ENCODE assay signal across 31 mouse cellular contexts in genomic region chr8:78269281-78269680, GRCm38 (mm10). TPM values are rescaled to one million over a fixed set of nuclear protein-coding genes. Genes with fewer than 3 reads are reported as not detected.
A peak's percentile ranks its signal among the peaks of the same experiment; 100 is the strongest.
DNase-seq lines count a peak whose midpoint lies in the region; TF ChIP-seq lines count a peak whose summit lies in the region.
"Had no signal": no experiment of that assay in that cellular context is flagged by ENCODE, and none has a peak within 500 bp of the region (broad histone marks: within the 10 kb centered on the region; RNA-seq: fewer than 3 reads in every experiment).

No protein-coding gene starts in this region.

- no peak overlapping the region for H3K9ac ChIP-seq in liver, adult 2 months (ENCODE audit: low read depth, low read length)
- H3K9ac ChIP-seq: embryonic facial prominence, embryonic 13.5 days; forebrain, embryonic 12.5 days; forebrain, embryonic 15.5 days; heart, embryonic 13.5 days; hindbrain, embryonic 15.5 days had no signal

- no peak for TF ChIP-seq POLR2A in liver, adult 2 months (IDR thresholded peaks at IDR 0.05; ENCODE audit: extremely low read depth, insufficient read depth, low read length)
- no peak for TF ChIP-seq POLR2A in kidney, adult 2 months (IDR thresholded peaks at IDR 0.05; ENCODE audit: low read depth, low read length)

- no peaks in the 10 kb centered on the region for H3K27me3 ChIP-seq in liver, adult 2 months (ENCODE audit: control insufficient read depth, insufficient read depth, low read length)
- no peaks in the 10 kb centered on the region for H3K27me3 ChIP-seq in kidney, adult 2 months (replicated peaks; ENCODE audit: control insufficient read depth, insufficient read depth, low read length)
- H3K27me3 ChIP-seq: heart, embryonic 13.5 days; hindbrain, embryonic 15.5 days had no signal

- H3K4me1 ChIP-seq in liver, adult 2 months (ENCODE audit: control insufficient read depth, insufficient read depth, low read length): no peaks in the 10 kb centered on the region
- H3K4me1 ChIP-seq in kidney, adult 2 months (ENCODE audit: control insufficient read depth, insufficient read depth, low read length): no peaks in the 10 kb centered on the region

- no peaks in the 10 kb centered on the region for H3K79me2 ChIP-seq in liver, adult 2 months (ENCODE audit: control insufficient read depth, insufficient read depth, low read length)

- H3K4me3 ChIP-seq in liver, adult 2 months (ENCODE audit: insufficient read depth, low read depth, low read length): no peak overlapping the region
- H3K4me3 ChIP-seq in kidney, adult 2 months (ENCODE audit: insufficient read depth, low read depth, low read length): no peak overlapping the region
- H3K4me3 ChIP-seq: embryonic facial prominence, embryonic 10.5 days; embryonic facial prominence, embryonic 13.5 days; erythroblast, embryonic 14.5 days; forebrain, embryonic 12.5 days; forebrain, embryonic 15.5 days; heart, adult 2 months; heart, embryonic 10.5 days; heart, embryonic 13.5 days; hindbrain, embryonic 15.5 days had no signal

- 72% methylated on average over 10 of the region's 10 CpGs for WGBS in liver, adult 2 months
- 93% methylated on average over 10 of the region's 10 CpGs for WGBS in kidney, adult 2 months

- no peaks in the 10 kb centered on the region for H3K36me3 ChIP-seq in liver, adult 2 months (ENCODE audit: control insufficient read depth, insufficient read depth, low read length)
- H3K36me3 ChIP-seq in kidney, adult 2 months (ENCODE audit: control insufficient read depth, insufficient read depth, low read length): no peaks in the 10 kb centered on the region
- H3K36me3 ChIP-seq: embryonic facial prominence, embryonic 10.5 days; embryonic facial prominence, embryonic 13.5 days; forebrain, embryonic 12.5 days; forebrain, embryonic 15.5 days; heart, embryonic 10.5 days; heart, embryonic 13.5 days; hindbrain, embryonic 15.5 days had no signal

- H3K27ac ChIP-seq in liver, adult 2 months (replicated peaks; ENCODE audit: insufficient read depth, low read depth, low read length): no peak overlapping the region
- H3K27ac ChIP-seq in kidney, adult 2 months (ENCODE audit: insufficient read depth, low read depth, low read length): no peak overlapping the region
- H3K27ac ChIP-seq: embryonic facial prominence, embryonic 10.5 days; embryonic facial prominence, embryonic 13.5 days; forebrain, embryonic 12.5 days; forebrain, embryonic 15.5 days; heart, adult 2 months; heart, embryonic 10.5 days; heart, embryonic 13.5 days; hindbrain, embryonic 15.5 days had no signal

- peak; percentile 1 for DNase-seq in liver, adult 2 months (ENCODE audit: extremely low read depth, low read depth, low spot score)
- DNase-seq in liver: no peak
- DNase-seq in adrenal gland, adult 8-10 months: peak; percentile 27
- DNase-seq in adrenal gland, postnatal 25 days: peak; percentile 13
- no peak for DNase-seq in gastrocnemius, postnatal 25 days
- no peak for DNase-seq in kidney, adult 2 months
- DNase-seq in thymus, postnatal 4 days: no peak
- DNase-seq: B cell, adult 2 months; cerebellum, adult 11-12 months; cerebellum, adult 8-10 months; cerebellum, postnatal 10 days; cerebellum, postnatal 36 days; embryo, embryonic 11 days; gastrocnemius, postnatal 36 days; heart, adult 2 months; heart, postnatal 14 days; heart, postnatal 4 days had no signal

- no peak for TF ChIP-seq CTCF in liver, adult 2 months (IDR thresholded peaks at IDR 0.05; ENCODE audit: low read depth, low read length)
- no peak for TF ChIP-seq CTCF in kidney, adult 2 months (conservative IDR thresholded peaks at IDR 0.05; ENCODE audit: insufficient read depth, insufficient read length, low read depth, low read length)

RNA-seq across cellular contexts. Expression of gene Ttc29, which starts 56.2 kb away (rescaled TPM):
- not detected in 2 replicates for total RNA-seq in liver, adult 2 months (2014; rRNA removed)
- not detected in 2 replicates for polyA plus RNA-seq in liver, adult 2 months (2012; rRNA removed)
- total RNA-seq in adrenal gland, adult 8-10 months (2022): not detected
- not detected in 2 replicates for total RNA-seq in adrenal gland, postnatal 25 days (2021)
- total RNA-seq in gastrocnemius, postnatal 25 days (2021): not detected
- polyA plus RNA-seq in kidney, adult 2 months (2012; rRNA removed): 0.05 TPM in 1 of 2 replicates, not detected in the other
- total RNA-seq: gastrocnemius, adult 8-10 months; gastrocnemius, postnatal 36 days; granulocyte monocyte progenitor cell, adult 5-6 weeks; heart, adult 2 months; heart, postnatal 14 days; heart, postnatal 4 days; MEL had no signal
- polyA plus RNA-seq: CD4-positive, CD25-positive, alpha-beta regulatory T cell, adult 4 months; embryonic facial prominence, embryonic 10.5 days; embryonic facial prominence, embryonic 13.5 days; erythroblast, embryonic 14.5 days; heart, embryonic 10.5 days; heart, embryonic 13.5 days; intestine, embryonic 14.5 days; intestine, postnatal 0 days had no signal

Comparison
In these comparisons a context has a peak if more than half of its experiments do, and no peak if none do; other contexts are left out.
1. DNase-seq: peak in liver, adult 2 months (single experiment), adrenal gland, adult 8-10 months (single experiment) and adrenal gland, postnatal 25 days (single experiment); none in liver (single experiment), gastrocnemius, postnatal 25 days (single experiment), kidney, adult 2 months (single experiment) and thymus, postnatal 4 days (single experiment).